Mouse (Mus musculus) E14TG2a.4 (cell line): ENCODE data around the gene Olfr701.

Experiments
- H3K27me3 ChIP-seq: 2 replicates; pipeline ENCODE4 v1.6.1; 2014; ENCODE audit warnings: low read length, control low read depth; ENCODE audit not compliant: insufficient read depth
- H3K36me3 ChIP-seq: 2 replicates; pipeline ENCODE4 v1.6.1; 2014; ENCODE audit warnings: low read length, control low read depth; ENCODE audit not compliant: insufficient read depth
- H3K4me1 ChIP-seq: replicated peaks from 2 replicates; pipeline ENCODE4 v1.6.1; 2014; ENCODE audit warnings: low read depth, low read length, control low read depth
- H3K4me3 ChIP-seq: replicated peaks from 2 replicates; pipeline ENCODE4 v1.5.1; 2014; ENCODE audit warnings: mild to moderate bottlenecking, low read length
- H3K9me3 ChIP-seq: 2 replicates; pipeline ENCODE4 v1.6.1; 2014; ENCODE audit warnings: low read length, control low read depth
- CTCF ChIP-seq: conservative IDR thresholded peaks from 2 replicates; pipeline ENCODE4 v1.5.1; 2014; ENCODE audit warnings: low read length
- NANOG ChIP-seq: IDR thresholded peaks from 2 replicates; pipeline ENCODE4 v1.6.1; 2014; ENCODE audit warnings: borderline replicate concordance, low read length, mixed read lengths
- POU5F1 ChIP-seq: IDR thresholded peaks from 2 replicates; pipeline ENCODE4 v1.6.1; 2014; ENCODE audit warnings: low read length, borderline replicate concordance

Olfr701 gene

GRCm38 (mm10) chr7:106813829-106814228 is at the start of gene Olfr701:
Gene Olfr701, plus strand, starts transcription at chr7:106814129.
- Histone ChIP-seq H3K9me3 (no peaks in the 10 kb centered on the region), H3K36me3 (no peaks in the 10 kb centered on the region), H3K27me3 (no peaks in the 10 kb centered on the region), H3K4me3 (no peak within 1 kb of the TSS), H3K4me1 (no peaks in the 10 kb centered on the region)
- TF ChIP-seq CTCF (no peak), POU5F1 (no peak), NANOG (no peak)

- no peak overlapping the region for H3K4me3 ChIP-seq
- H3K9me3 ChIP-seq: no peaks in the 10 kb centered on the region
- TF ChIP-seq POU5F1 (no peak), NANOG (no peak), CTCF (no peak)
- no peaks in the 10 kb centered on the region for H3K27me3 ChIP-seq
- H3K36me3 ChIP-seq: no peaks in the 10 kb centered on the region
- H3K4me1 ChIP-seq: no peaks in the 10 kb centered on the region
Measured at GRCm38 (mm10) chr7:106788330-106788729, 25.6 kb upstream of the Olfr701 start.

DNA sequence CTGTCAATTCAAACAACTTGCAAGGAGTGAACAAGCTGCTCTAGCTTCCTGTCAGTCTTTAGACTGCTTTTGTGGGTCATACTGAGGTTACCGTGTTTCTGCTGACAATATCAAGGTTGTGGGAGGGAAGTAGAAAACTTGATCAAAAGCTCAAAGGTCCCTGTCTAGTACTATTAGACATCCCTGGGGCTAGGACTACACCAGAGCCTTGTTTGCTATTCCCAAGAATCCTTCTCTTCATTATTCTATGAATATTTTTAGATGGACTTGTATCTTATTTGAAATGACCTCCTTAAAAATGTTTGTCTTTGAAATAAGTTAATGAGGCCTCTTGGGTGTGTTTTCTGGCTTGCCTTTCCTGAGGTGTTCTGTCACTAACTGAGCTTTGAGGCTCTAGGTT is 20.8 kb upstream of the Olfr701 start, which contains the start of gene Olfr699:
Olfr699 (minus strand) TSS at position 101 of the 400 bp plus-strand sequence.
- H3K36me3 ChIP-seq: no peaks in the 10 kb centered on the region
- H3K27me3 ChIP-seq: no peaks in the 10 kb centered on the region
- H3K9me3 ChIP-seq: peaks cover 7% of the 10 kb centered on the region; the same call in 1 of the 2 replicates
- H3K4me1 ChIP-seq: no peaks in the 10 kb centered on the region
- no peak for TF ChIP-seq POU5F1
- TF ChIP-seq CTCF: no peak
- TF ChIP-seq NANOG: no peak
- H3K4me3 ChIP-seq: no peak within 1 kb of the TSS

GRCm38 (mm10) chr7:106808734-106809133 is 5.2 kb upstream of the Olfr701 start, which contains the start of gene Olfr700:
Gene Olfr700, minus strand, starts transcription at chr7:106808834.
- H3K4me3 ChIP-seq: no peak within 1 kb of the TSS
- H3K4me1 ChIP-seq: no peaks in the 10 kb centered on the region
- H3K9me3 ChIP-seq: no peaks in the 10 kb centered on the region
- no peaks in the 10 kb centered on the region for H3K27me3 ChIP-seq
- no peaks in the 10 kb centered on the region for H3K36me3 ChIP-seq
- TF ChIP-seq NANOG (no peak), POU5F1 (no peak), CTCF (no peak)

GRCm38 (mm10) chr7:106815775-106816174 is 1.8 kb downstream of the Olfr701 start:
- Histone ChIP-seq H3K36me3 (no peaks in the 10 kb centered on the region), H3K27me3 (no peaks in the 10 kb centered on the region), H3K4me1 (no peaks in the 10 kb centered on the region), H3K4me3 (no peak overlapping the region), H3K9me3 (no peaks in the 10 kb centered on the region)
- TF ChIP-seq CTCF: peak; percentile 52
- TF ChIP-seq NANOG: no peak

DNA sequence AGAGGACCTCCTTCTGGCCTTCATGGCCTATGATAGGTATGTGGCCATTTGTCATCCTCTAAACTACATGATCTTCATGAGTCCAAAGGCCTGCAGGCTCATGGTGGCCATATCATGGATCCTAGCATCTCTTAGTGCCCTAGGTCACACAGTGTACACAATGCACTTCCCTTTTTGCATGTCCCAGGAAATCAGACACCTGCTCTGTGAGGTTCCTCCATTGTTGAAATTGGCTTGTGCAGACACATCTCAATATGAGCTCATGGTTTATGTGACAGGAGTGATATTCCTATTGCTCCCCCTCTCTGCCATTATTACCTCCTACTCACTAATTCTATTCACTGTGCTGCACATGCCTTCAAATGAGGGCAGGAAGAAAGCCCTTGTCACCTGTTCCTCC is 4.5 kb downstream of the Olfr701 start:
- no peak overlapping the region for H3K4me3 ChIP-seq
- no peaks in the 10 kb centered on the region for H3K9me3 ChIP-seq
- no peaks in the 10 kb centered on the region for H3K27me3 ChIP-seq
- H3K36me3 ChIP-seq: no peaks in the 10 kb centered on the region
- no peak for TF ChIP-seq POU5F1
- no peak for TF ChIP-seq NANOG
- TF ChIP-seq CTCF: no peak
- H3K4me1 ChIP-seq: no peaks in the 10 kb centered on the region

DNA sequence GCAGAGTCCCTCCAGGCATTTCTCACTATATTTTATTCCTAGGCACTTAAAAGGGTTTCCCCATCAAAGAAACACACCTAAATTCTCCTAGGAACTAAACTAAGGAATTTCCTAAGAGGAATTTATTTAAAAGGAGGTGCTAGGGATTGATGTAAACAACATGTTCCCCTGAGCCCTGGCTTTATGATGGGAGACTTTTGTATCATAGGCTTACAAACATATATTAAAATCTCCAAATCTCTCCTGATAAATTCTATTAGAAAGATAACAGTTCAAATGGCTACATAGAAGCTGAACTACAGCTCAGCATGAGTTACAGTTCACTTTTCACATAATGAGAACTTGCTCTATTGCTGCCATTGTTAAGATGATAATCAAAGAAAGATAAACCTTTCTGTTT is 19.9 kb downstream of the Olfr701 start, which contains the start of gene Olfr702:
Olfr702 (minus strand) TSS at position 101 of the 400 bp plus-strand sequence.
- TF ChIP-seq POU5F1 (no peak), CTCF (no peak), NANOG (no peak)
- Histone ChIP-seq H3K4me1 (no peaks in the 10 kb centered on the region), H3K27me3 (no peaks in the 10 kb centered on the region), H3K36me3 (no peaks in the 10 kb centered on the region), H3K4me3 (no peak within 1 kb of the TSS), H3K9me3 (no peaks in the 10 kb centered on the region)

GRCm38 (mm10) chr7:106843060-106843459 is 29.1 kb downstream of the Olfr701 start, which contains the start of gene Olfr703:
Gene Olfr703, plus strand, starts transcription at chr7:106843360.
- no peak for TF ChIP-seq CTCF
- no peak for TF ChIP-seq POU5F1
- no peak for TF ChIP-seq NANOG
- H3K9me3 ChIP-seq: peaks cover 6% of the 10 kb centered on the region; the same call in 1 of the 2 replicates
- no peaks in the 10 kb centered on the region for H3K4me1 ChIP-seq
- H3K36me3 ChIP-seq: no peaks in the 10 kb centered on the region
- H3K27me3 ChIP-seq: no peaks in the 10 kb centered on the region
- no peak within 1 kb of the TSS for H3K4me3 ChIP-seq

- Histone ChIP-seq H3K9me3 (no peaks in the 10 kb centered on the region), H3K4me1 (no peaks in the 10 kb centered on the region), H3K36me3 (no peaks in the 10 kb centered on the region), H3K27me3 (no peaks in the 10 kb centered on the region), H3K4me3 (no peak within 1 kb of the TSS)
- TF ChIP-seq POU5F1 (no peak), CTCF (no peak), NANOG (no peak)
Measured at GRCm38 (mm10) chr7:106862885-106863284, 49.0 kb downstream of the Olfr701 start, which contains the start of gene Olfr704. Gene Olfr704, plus strand, starts transcription at chr7:106863185.
